Mouse (Mus musculus) cerebellum, adult 2 months (tissue): ENCODE measurements at regions not wholly inside any gene's neighbourhood (a gene's known extent, or its start where the extent isn't known, plus 50 kb on each side); places are given as distances from the start of the nearest gene placed in this dataset.

ENCODE experiments used
- CTCF ChIP-seq: fragments of 200-500 bp; IDR thresholded peaks from 2 replicates; pipeline ENCODE4 v1.5.1; 2011; ENCODE audit warnings: low read depth, mild to moderate bottlenecking, control low read depth, low read length, moderate library complexity, borderline replicate concordance; ENCODE audit not compliant: insufficient read depth
- POLR2A ChIP-seq: fragments of 200-500 bp; IDR thresholded peaks from 2 replicates; pipeline ENCODE4 v1.6.1; 2011; ENCODE audit warnings: low read length, control low read depth, borderline replicate concordance; ENCODE audit not compliant: insufficient read depth

- no peak for TF ChIP-seq CTCF
- no peak for TF ChIP-seq POLR2A
Measured at GRCm38 (mm10) chr5:126104883-126105282, 573.3 kb downstream of the Tmem132b start.
